21 mouse cellular contexts compared by ENCODE assay signal in genomic region chr2:11209335-11209734, GRCm38 (mm10).
"Had no signal": no experiment of that assay in that cellular context is flagged by ENCODE, and none has a peak within 500 bp of the region (broad histone marks: within the 10 kb centered on the region; RNA-seq: fewer than 3 reads in every experiment).

No protein-coding gene starts in this region.

- H3K4me1 ChIP-seq: intestine, embryonic 15.5 days; limb, embryonic 10.5 days; limb, embryonic 13.5 days; midbrain, embryonic 13.5 days had no signal

- H3K36me3 ChIP-seq: intestine, embryonic 15.5 days; kidney, embryonic 15.5 days; limb, embryonic 10.5 days; limb, embryonic 13.5 days; midbrain, embryonic 10.5 days; midbrain, embryonic 13.5 days; neural tube, embryonic 13.5 days had no signal

- ATAC-seq: intestine, embryonic 15.5 days; lung, postnatal 0 days; midbrain, embryonic 16.5 days had no signal

- H3K9me3 ChIP-seq: intestine, embryonic 15.5 days; kidney, embryonic 15.5 days; limb, embryonic 10.5 days; limb, embryonic 13.5 days; midbrain, embryonic 10.5 days; midbrain, embryonic 13.5 days; neural tube, embryonic 13.5 days had no signal

- H3K4me2 ChIP-seq: intestine, embryonic 15.5 days; kidney, embryonic 15.5 days; limb, embryonic 13.5 days; lung, embryonic 14.5 days; midbrain, embryonic 13.5 days; neural tube, embryonic 13.5 days had no signal

- H3K27ac ChIP-seq: intestine, embryonic 15.5 days; kidney, embryonic 15.5 days; limb, embryonic 10.5 days; limb, embryonic 13.5 days; macrophage; midbrain, embryonic 10.5 days; midbrain, embryonic 13.5 days had no signal

- H3K9ac ChIP-seq: intestine, embryonic 15.5 days; kidney, embryonic 15.5 days; limb, embryonic 13.5 days; lung, embryonic 14.5 days; midbrain, embryonic 13.5 days; neural tube, embryonic 13.5 days had no signal

- H3K27me3 ChIP-seq: intestine, embryonic 15.5 days; kidney, embryonic 15.5 days; limb, embryonic 13.5 days; midbrain, embryonic 13.5 days; neural tube, embryonic 13.5 days had no signal

- DNase-seq: kidney, adult 11 months; kidney, adult 8-10 months; kidney, postnatal 10 days; kidney, postnatal 36 days; lung, embryonic 14.5 days; retina, postnatal 1 day; right cerebral cortex, postnatal 25 days; spleen, adult 18-20 months; thymus, adult 18-20 months; thymus, postnatal 36 days had no signal

- H3K4me3 ChIP-seq: intestine, embryonic 15.5 days; kidney, embryonic 15.5 days; limb, embryonic 10.5 days; limb, embryonic 13.5 days; midbrain, embryonic 10.5 days; midbrain, embryonic 13.5 days; myocyte; neural tube, embryonic 13.5 days had no signal
